ENCODE assay signal across 8 mouse cellular contexts in the genomic region with DNA sequence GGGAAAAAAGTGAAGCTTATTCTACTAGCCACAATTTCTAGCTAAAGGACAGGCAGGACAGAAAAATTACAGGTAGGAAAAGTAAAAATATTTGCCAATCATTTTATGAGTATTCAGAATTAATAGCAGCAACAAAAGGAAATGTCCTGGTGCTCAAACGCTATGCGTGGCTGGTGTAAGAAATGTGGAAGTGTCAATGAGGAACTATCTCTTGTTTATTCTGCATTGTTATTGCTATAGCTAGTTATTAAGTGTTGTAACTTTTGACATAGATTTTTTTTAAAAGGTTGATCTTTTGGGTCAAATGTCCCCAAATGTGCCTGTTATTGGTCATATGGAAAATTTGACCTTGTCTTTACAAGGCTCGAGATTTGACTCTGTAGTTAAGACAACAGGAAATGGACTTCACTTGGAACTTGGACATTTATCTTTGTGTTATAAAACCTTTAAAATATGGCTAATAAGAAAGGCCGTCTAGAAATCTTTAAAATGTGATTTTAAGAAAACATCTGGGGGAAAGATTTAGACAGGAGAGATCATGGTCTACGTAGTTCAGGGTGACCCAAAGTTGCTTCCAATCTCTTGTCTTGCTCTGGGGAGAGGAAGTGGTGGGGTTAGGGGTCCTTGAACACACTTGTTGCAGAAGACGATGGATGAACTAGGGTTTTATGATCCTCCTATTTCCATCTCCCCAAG. TPM values are rescaled to one million over a fixed set of nuclear protein-coding genes. Genes with fewer than 3 reads are reported as not detected.
DNase-seq lines count a peak whose midpoint lies in the region; ATAC-seq and TF ChIP-seq lines count a peak whose summit lies in the region.

No protein-coding gene starts in this region.

- H3K27me3 ChIP-seq in lung, embryonic 14.5 days (ENCODE audit: insufficient read depth, low read length), result no peaks in the 10 kb centered on the region
- H3K27me3 ChIP-seq in embryonic facial prominence, embryonic 15.5 days, result no peaks in the 10 kb centered on the region
- no peaks in the 10 kb centered on the region for H3K27me3 ChIP-seq in hindbrain, embryonic 16.5 days (replicated peaks; ENCODE audit: control insufficient read depth, insufficient read depth, low read length)
- peaks cover 10% of the 10 kb centered on the region for H3K27me3 ChIP-seq in megakaryocyte, embryonic 14.5 days (replicated peaks)

- 72% methylated on average over 6 of the region's 6 CpGs for WGBS in lung, embryonic 14.5 days
- WGBS in embryonic facial prominence, embryonic 15.5 days, result 72% methylated on average over 6 of the region's 6 CpGs
- WGBS in hindbrain, embryonic 16.5 days, result 80% methylated on average over 6 of the region's 6 CpGs

- no peak for DNase-seq in lung, embryonic 14.5 days
- no peak for DNase-seq in lung, postnatal 14 days
- DNase-seq in cerebellum, adult 9-11 months, result no peak
- no peak for DNase-seq in cerebellum, adult 9-10 months
- DNase-seq in gastrocnemius, postnatal 14 days, result no peak

- TF ChIP-seq CTCF in lung, embryonic 14.5 days (IDR thresholded peaks at IDR 0.05; ENCODE audit: low read depth), result no peak

- no peak for ATAC-seq in lung, embryonic 14.5 days (ENCODE audit: insufficient read depth)
- no peak for ATAC-seq in embryonic facial prominence, embryonic 15.5 days (ENCODE audit: insufficient number of reproducible peaks, low FRiP score, low TSS enrichment, low read depth)
- ATAC-seq in hindbrain, embryonic 16.5 days, result peak; percentile 48

- H3K27ac ChIP-seq in lung, embryonic 14.5 days (ENCODE audit: low read depth), result no peak overlapping the region
- H3K27ac ChIP-seq in embryonic facial prominence, embryonic 15.5 days (replicated peaks), result no peak overlapping the region
- no peak overlapping the region for H3K27ac ChIP-seq in hindbrain, embryonic 16.5 days (ENCODE audit: low read depth, low read length)

- no peak overlapping the region for H3K9ac ChIP-seq in lung, embryonic 14.5 days
- H3K9ac ChIP-seq in embryonic facial prominence, embryonic 15.5 days, result no peak overlapping the region
- H3K9ac ChIP-seq in hindbrain, embryonic 16.5 days (ENCODE audit: low read depth, low read length), result no peak overlapping the region

- H3K4me1 ChIP-seq in lung, embryonic 14.5 days (ENCODE audit: insufficient read depth), result no peaks in the 10 kb centered on the region
- no peaks in the 10 kb centered on the region for H3K4me1 ChIP-seq in embryonic facial prominence, embryonic 15.5 days
- H3K4me1 ChIP-seq in hindbrain, embryonic 16.5 days (ENCODE audit: control insufficient read depth, insufficient read depth, low read depth, low read length), result peaks cover 4% of the 10 kb centered on the region; the same call in 1 of the 2 replicates
- H3K4me1 ChIP-seq in megakaryocyte, embryonic 14.5 days, result peaks cover 34% of the 10 kb centered on the region

- intact Hi-C loops in gastrocnemius, postnatal 14 days (cut with DNase I; ENCODE audit: low total_unique reads), result no loop called here

- no peak overlapping the region for H3K4me3 ChIP-seq in lung, embryonic 14.5 days (ENCODE audit: low read depth, low read length)
- H3K4me3 ChIP-seq in embryonic facial prominence, embryonic 15.5 days (replicated peaks), result peak overlapping the region; percentile 74; the same call in 1 of the 2 replicates
- H3K4me3 ChIP-seq in hindbrain, embryonic 16.5 days (ENCODE audit: low read length), result no peak overlapping the region
- H3K4me3 ChIP-seq in megakaryocyte, embryonic 14.5 days (replicated peaks), result peak overlapping the region; percentile 97

- H3K9me3 ChIP-seq in lung, embryonic 14.5 days (ENCODE audit: low read depth, low read length), result no peaks in the 10 kb centered on the region
- H3K9me3 ChIP-seq in embryonic facial prominence, embryonic 15.5 days (replicated peaks), result no peaks in the 10 kb centered on the region
- H3K9me3 ChIP-seq in hindbrain, embryonic 16.5 days (ENCODE audit: control insufficient read depth, low read length), result no peaks in the 10 kb centered on the region
- no peaks in the 10 kb centered on the region for H3K9me3 ChIP-seq in megakaryocyte, embryonic 14.5 days

- peak overlapping the region; percentile 76; the same call in 1 of the 2 replicates for H3K4me2 ChIP-seq in lung, embryonic 14.5 days
- peak overlapping the region; percentile 87 for H3K4me2 ChIP-seq in embryonic facial prominence, embryonic 15.5 days (replicated peaks)
- H3K4me2 ChIP-seq in hindbrain, embryonic 16.5 days (ENCODE audit: low read length), result no peak overlapping the region; the same call in 1 of the 2 replicates

- no peaks in the 10 kb centered on the region for H3K36me3 ChIP-seq in lung, embryonic 14.5 days (ENCODE audit: insufficient read depth)
- H3K36me3 ChIP-seq in embryonic facial prominence, embryonic 15.5 days, result no peaks in the 10 kb centered on the region
- H3K36me3 ChIP-seq in hindbrain, embryonic 16.5 days (ENCODE audit: control insufficient read depth, insufficient read depth, low read length), result no peaks in the 10 kb centered on the region
- peaks cover 16% of the 10 kb centered on the region for H3K36me3 ChIP-seq in megakaryocyte, embryonic 14.5 days (replicated peaks; ENCODE audit: low read length)

RNA-seq across cellular contexts. Expression of a gene that starts 0.6 kb away (rescaled TPM):
- polyA plus RNA-seq in lung, embryonic 14.5 days (2014; fragmentation: Nextera tagmentation; extraction: Ambion mirVana), result 13.8 and 14.6 TPM in 2 replicates
- polyA plus RNA-seq in embryonic facial prominence, embryonic 15.5 days (2015; fragmentation: Nextera tagmentation; extraction: Ambion mirVana), result 27.4 and 30.5 TPM in 2 replicates
- 8.6 and 9.3 TPM in 2 replicates for polyA plus RNA-seq in hindbrain, embryonic 16.5 days (2015; fragmentation: Nextera tagmentation; extraction: Ambion mirVana)
- polyA plus RNA-seq in megakaryocyte, embryonic 14.5 days (2012; ENCODE audit: insufficient read depth, low replicate concordance), result 8.8 TPM in 1 of 2 replicates, not detected in the other
- 1 to 10 TPM; 5.3 to 8.2 TPM for total RNA-seq in gastrocnemius, postnatal 14 days (2021)

RNA-seq across cellular contexts. Expression of a gene that starts 39.2 kb away (rescaled TPM):
- polyA plus RNA-seq in lung, embryonic 14.5 days (2014; fragmentation: Nextera tagmentation; extraction: Ambion mirVana), result 10.3 and 11.4 TPM in 2 replicates
- polyA plus RNA-seq in embryonic facial prominence, embryonic 15.5 days (2015; fragmentation: Nextera tagmentation; extraction: Ambion mirVana), result 17.8 and 18.3 TPM in 2 replicates
- 20.1 and 23.4 TPM in 2 replicates for polyA plus RNA-seq in hindbrain, embryonic 16.5 days (2015; fragmentation: Nextera tagmentation; extraction: Ambion mirVana)
- 8.1 and 16.5 TPM in 2 replicates for polyA plus RNA-seq in megakaryocyte, embryonic 14.5 days (2012; ENCODE audit: insufficient read depth, low replicate concordance)
- total RNA-seq in gastrocnemius, postnatal 14 days (2021), result 10 to 100 TPM; 43.9 to 54.7 TPM

RNA-seq across cellular contexts. Expression of a gene that starts 43.9 kb away (rescaled TPM):
- 64.9 and 66.1 TPM in 2 replicates for polyA plus RNA-seq in lung, embryonic 14.5 days (2014; fragmentation: Nextera tagmentation; extraction: Ambion mirVana)
- 60.5 and 67.0 TPM in 2 replicates for polyA plus RNA-seq in embryonic facial prominence, embryonic 15.5 days (2015; fragmentation: Nextera tagmentation; extraction: Ambion mirVana)
- polyA plus RNA-seq in hindbrain, embryonic 16.5 days (2015; fragmentation: Nextera tagmentation; extraction: Ambion mirVana), result 45.0 and 47.7 TPM in 2 replicates
- 6.3 and 16.9 TPM in 2 replicates for polyA plus RNA-seq in megakaryocyte, embryonic 14.5 days (2012; ENCODE audit: insufficient read depth, low replicate concordance)
- 10 to 100 TPM; 66.1 to 78.8 TPM for total RNA-seq in gastrocnemius, postnatal 14 days (2021)

Comparison
In these comparisons a context has a peak if more than half of its experiments do, and no peak if none do; other contexts are left out.
1. H3K4me3 ChIP-seq: peak in embryonic facial prominence, embryonic 15.5 days (single experiment) and megakaryocyte, embryonic 14.5 days (single experiment); none in lung, embryonic 14.5 days (single experiment) and hindbrain, embryonic 16.5 days (single experiment).